Mouse (Mus musculus) limb, embryonic 10.5 days (tissue): ENCODE measurements at regions not wholly inside any gene's neighbourhood (a gene's known extent, or its start where the extent isn't known, plus 50 kb on each side); places are given as distances from the start of the nearest gene placed in this dataset.

ENCODE experiments used
- DNase-seq: peaks from one replicate; pipeline ENCODE4 v3.0.0-alpha.2; 2017; ENCODE audit warnings: low spot score
- H3K27ac ChIP-seq: fragments of 300-500 bp; sonication (generic); 2 replicates; pipeline ENCODE4 v1.5.1; 2016; ENCODE audit warnings: mild to moderate bottlenecking
- H3K27me3 ChIP-seq: fragments of 300-500 bp; sonication (generic); 2 replicates; pipeline ENCODE4 v1.6.1; 2016; ENCODE audit warnings: low read depth, mild to moderate bottlenecking; ENCODE audit not compliant: poor library complexity, severe bottlenecking
- H3K36me3 ChIP-seq: fragments of 300-500 bp; sonication (generic); 2 replicates; pipeline ENCODE4 v1.6.1; 2016; ENCODE audit warnings: mild to moderate bottlenecking, moderate library complexity
- H3K4me1 ChIP-seq: fragments of 300-500 bp; sonication (generic); 2 replicates; pipeline ENCODE4 v1.6.1; 2016
- H3K4me3 ChIP-seq: fragments of 300-500 bp; sonication (generic); 2 replicates; pipeline ENCODE4 v1.5.1; 2016; ENCODE audit warnings: mild to moderate bottlenecking, moderate library complexity
- H3K9me3 ChIP-seq: fragments of 300-500 bp; sonication (generic); replicated peaks from 2 replicates; pipeline ENCODE4 v1.6.1; 2016; ENCODE audit warnings: mild to moderate bottlenecking
- WGBS: fragments of 180-500 bp; shearing (Covaris S2); methylation state at CpG from one replicate; pipeline ENCODE4 v1.1.7; 2016; 5-methylcytosine and 5-hydroxymethylcytosine counted together

GRCm38 (mm10) chr5:35176112-35176848 is 70.7 kb upstream of the Lrpap1 start:
- H3K9me3 ChIP-seq, result no peaks in the 10 kb centered on the region
- 0 out of 2 replicates have a peak, but pooled peaks cover 2% of the 10 kb centered on the region for H3K4me1 ChIP-seq
- H3K4me3 ChIP-seq, result no peak overlapping the region
- H3K27me3 ChIP-seq, result no peaks in the 10 kb centered on the region
- 43% methylated on average over 13 of the region's 13 CpGs for WGBS
- H3K27ac ChIP-seq, result no peak overlapping the region
- DNase-seq, result no peak
- no peaks in the 10 kb centered on the region for H3K36me3 ChIP-seq

GRCm38 (mm10) chr5:35174318-35174717 is 68.8 kb upstream of the Lrpap1 start:
- Histone ChIP-seq H3K27ac (no peak overlapping the region), H3K4me1 (0 out of 2 replicates have a peak, but pooled peaks cover 2% of the 10 kb centered on the region), H3K36me3 (no peaks in the 10 kb centered on the region), H3K9me3 (no peaks in the 10 kb centered on the region), H3K27me3 (no peaks in the 10 kb centered on the region), H3K4me3 (no peak overlapping the region)
- 70% methylated on average over 4 of the region's 4 CpGs for WGBS
- DNase-seq, result no peak

DNA sequence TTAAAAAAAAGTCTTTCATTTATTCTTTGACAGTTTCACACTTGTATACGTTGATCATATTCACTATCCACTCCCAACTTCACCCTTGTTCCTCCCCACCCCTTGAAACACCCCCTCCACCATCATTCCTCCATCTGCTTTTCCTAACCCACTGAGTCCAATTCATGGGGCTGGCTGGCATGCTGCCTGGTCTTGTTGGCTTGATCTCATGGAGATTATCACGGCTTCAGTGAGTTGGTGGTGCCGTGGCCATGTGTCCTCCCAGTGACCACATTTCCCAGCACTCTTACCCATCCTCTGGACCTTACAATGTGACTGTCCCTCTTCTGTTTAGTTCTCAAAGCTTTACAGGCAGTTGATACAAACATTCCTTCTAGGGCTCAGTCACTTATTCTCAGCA is 65.8 kb upstream of the Lrpap1 start:
- no peak for DNase-seq
- Histone ChIP-seq H3K27me3 (no peaks in the 10 kb centered on the region), H3K4me3 (no peak overlapping the region), H3K9me3 (no peaks in the 10 kb centered on the region), H3K4me1 (no peaks in the 10 kb centered on the region), H3K36me3 (no peaks in the 10 kb centered on the region), H3K27ac (no peak overlapping the region)
- 88% methylated on average over 3 of the region's 3 CpGs for WGBS

GRCm38 (mm10) chr5:35170369-35171130 is 65.0 kb upstream of the Lrpap1 start:
- H3K36me3 ChIP-seq, result no peaks in the 10 kb centered on the region
- H3K9me3 ChIP-seq, result no peaks in the 10 kb centered on the region
- H3K4me1 ChIP-seq, result no peaks in the 10 kb centered on the region
- no peak overlapping the region for H3K4me3 ChIP-seq
- WGBS, result 79% methylated on average over 11 of the region's 11 CpGs
- no peak overlapping the region for H3K27ac ChIP-seq
- DNase-seq, result no peak
- H3K27me3 ChIP-seq, result no peaks in the 10 kb centered on the region

DNA sequence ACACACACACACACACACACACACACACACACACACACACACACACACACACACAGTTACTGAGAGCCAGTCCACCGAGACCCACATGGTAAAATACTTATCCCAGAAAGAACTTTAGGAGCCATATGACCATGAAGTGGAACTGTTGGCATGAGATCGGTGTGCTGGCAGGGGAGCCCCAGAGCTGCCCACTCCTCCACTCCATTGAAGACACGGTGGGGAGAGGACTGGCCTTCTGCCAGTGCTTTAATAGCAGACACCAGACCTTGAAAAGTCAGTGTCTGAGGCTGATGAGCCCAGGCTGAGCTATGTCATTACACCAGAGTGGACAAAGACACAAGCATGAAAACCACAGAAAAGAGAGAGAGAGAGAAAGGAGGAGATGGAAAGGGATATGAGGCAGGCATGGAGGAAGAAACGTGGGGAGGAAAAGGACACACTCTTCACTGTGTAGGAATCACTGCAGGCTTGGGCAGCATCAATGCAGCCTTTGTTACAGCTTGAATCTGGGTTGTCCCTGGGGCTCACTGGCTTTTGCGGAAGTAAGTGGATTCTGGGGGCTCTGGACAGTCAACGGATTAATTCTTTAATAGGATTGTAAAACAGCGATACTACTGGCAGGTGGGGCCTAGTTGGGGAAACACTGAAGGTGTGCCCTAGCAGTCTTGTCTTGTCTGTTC is 64.2 kb upstream of the Lrpap1 start:
- Histone ChIP-seq H3K27ac (no peak overlapping the region), H3K4me1 (no peaks in the 10 kb centered on the region), H3K4me3 (no peak overlapping the region), H3K36me3 (no peaks in the 10 kb centered on the region), H3K9me3 (no peaks in the 10 kb centered on the region), H3K27me3 (no peaks in the 10 kb centered on the region)
- WGBS, result 91% methylated on average over 7 of the region's 7 CpGs
- DNase-seq, result no peak

- 85% methylated on average over 5 of the region's 5 CpGs for WGBS
- no peak for DNase-seq
- Histone ChIP-seq H3K36me3 (no peaks in the 10 kb centered on the region), H3K9me3 (no peaks in the 10 kb centered on the region), H3K27ac (no peak overlapping the region), H3K27me3 (no peaks in the 10 kb centered on the region), H3K4me1 (no peaks in the 10 kb centered on the region), H3K4me3 (no peak overlapping the region)
Measured at GRCm38 (mm10) chr5:35168853-35169252, 63.3 kb upstream of the Lrpap1 start.

- Histone ChIP-seq H3K27me3 (no peaks in the 10 kb centered on the region), H3K4me1 (no peaks in the 10 kb centered on the region), H3K4me3 (no peak overlapping the region), H3K36me3 (no peaks in the 10 kb centered on the region), H3K27ac (no peak overlapping the region), H3K9me3 (no peaks in the 10 kb centered on the region)
- DNase-seq, result no peak
- 88% methylated on average over 6 of the region's 6 CpGs for WGBS
Measured at GRCm38 (mm10) chr5:35168369-35168768, 62.8 kb upstream of the Lrpap1 start.

GRCm38 (mm10) chr5:35165993-35166392 is 60.4 kb upstream of the Lrpap1 start:
- H3K9me3 ChIP-seq, result no peaks in the 10 kb centered on the region
- no peaks in the 10 kb centered on the region for H3K4me1 ChIP-seq
- WGBS, result 77% methylated on average over 8 of the region's 8 CpGs
- no peak for DNase-seq
- H3K27me3 ChIP-seq, result no peaks in the 10 kb centered on the region
- no peaks in the 10 kb centered on the region for H3K36me3 ChIP-seq
- no peak overlapping the region for H3K27ac ChIP-seq
- H3K4me3 ChIP-seq, result no peak overlapping the region

DNA sequence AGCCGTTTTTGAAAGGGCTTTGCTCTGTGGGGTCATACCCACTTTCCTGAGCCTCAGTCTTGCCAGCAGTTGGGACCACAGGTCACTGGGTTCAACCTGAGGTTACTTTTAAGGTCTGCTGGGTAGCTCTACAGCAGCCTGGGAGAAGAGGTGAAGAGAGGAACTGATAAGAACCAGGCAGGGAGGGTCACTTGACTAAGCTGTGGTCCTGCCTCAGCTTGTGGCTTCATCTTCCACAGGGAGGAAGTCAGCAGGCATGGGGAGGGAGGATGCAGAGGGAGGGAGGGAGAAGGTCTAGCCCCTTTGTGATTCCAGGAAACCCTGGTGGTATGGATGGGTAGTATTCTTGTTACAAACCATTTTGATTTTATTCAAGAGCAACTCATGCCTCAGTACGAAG is 59.9 kb upstream of the Lrpap1 start:
- Histone ChIP-seq H3K36me3 (no peaks in the 10 kb centered on the region), H3K27ac (no peak overlapping the region), H3K9me3 (no peaks in the 10 kb centered on the region), H3K4me3 (no peak overlapping the region), H3K27me3 (no peaks in the 10 kb centered on the region), H3K4me1 (no peaks in the 10 kb centered on the region)
- 68% methylated on average over 2 of the region's 2 CpGs for WGBS
- no peak for DNase-seq

DNA sequence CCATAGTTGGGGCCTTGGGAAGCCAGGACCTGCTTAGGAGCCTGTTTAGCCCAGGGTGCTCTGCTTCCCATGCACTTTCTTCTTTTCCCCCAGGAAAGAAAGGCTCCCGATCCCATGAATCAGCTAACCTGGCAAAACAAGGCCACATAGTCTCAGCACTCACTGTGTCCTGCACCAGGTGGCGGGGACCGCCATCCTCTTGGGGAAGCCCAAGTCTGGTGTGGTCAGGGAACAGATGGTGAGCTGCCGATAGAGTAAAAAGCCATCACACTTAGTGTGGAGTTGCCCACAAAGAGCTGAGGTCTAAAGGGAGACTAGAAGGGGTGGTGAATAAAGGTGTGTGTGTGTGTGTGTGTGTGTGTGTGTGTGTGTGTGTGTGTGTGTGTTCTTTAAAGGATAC is 57.0 kb upstream of the Lrpap1 start:
- no peak for DNase-seq
- Histone ChIP-seq H3K27me3 (no peaks in the 10 kb centered on the region), H3K9me3 (no peaks in the 10 kb centered on the region), H3K27ac (no peak overlapping the region), H3K36me3 (no peaks in the 10 kb centered on the region), H3K4me1 (peaks cover 22% of the 10 kb centered on the region), H3K4me3 (no peak overlapping the region)
- 79% methylated on average over 4 of the region's 4 CpGs for WGBS

DNA sequence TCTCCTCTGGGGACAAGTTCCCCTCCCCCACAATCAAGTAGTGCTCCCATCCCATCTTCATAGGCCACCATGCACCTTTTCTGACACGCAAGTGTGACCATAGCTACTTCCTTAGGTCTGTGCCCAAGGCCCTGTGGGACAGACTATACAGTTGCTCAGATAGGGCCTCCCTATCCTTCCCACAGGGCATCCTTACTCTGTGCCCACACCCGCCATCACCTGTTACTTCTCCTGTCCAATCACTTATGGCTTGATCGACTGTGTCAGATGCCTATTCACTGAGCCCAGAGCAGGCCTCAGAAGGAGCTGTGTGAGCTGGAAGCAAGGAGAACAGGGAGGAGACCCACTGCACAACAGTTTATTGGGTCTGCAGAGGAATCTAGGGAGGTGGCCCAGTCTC is 56.6 kb upstream of the Lrpap1 start:
- no peaks in the 10 kb centered on the region for H3K9me3 ChIP-seq
- DNase-seq, result no peak
- H3K36me3 ChIP-seq, result no peaks in the 10 kb centered on the region
- no peak overlapping the region for H3K4me3 ChIP-seq
- no peaks in the 10 kb centered on the region for H3K27me3 ChIP-seq
- H3K4me1 ChIP-seq, result peaks cover 26% of the 10 kb centered on the region
- 93% methylated on average over 3 of the region's 3 CpGs for WGBS
- no peak overlapping the region for H3K27ac ChIP-seq

DNA sequence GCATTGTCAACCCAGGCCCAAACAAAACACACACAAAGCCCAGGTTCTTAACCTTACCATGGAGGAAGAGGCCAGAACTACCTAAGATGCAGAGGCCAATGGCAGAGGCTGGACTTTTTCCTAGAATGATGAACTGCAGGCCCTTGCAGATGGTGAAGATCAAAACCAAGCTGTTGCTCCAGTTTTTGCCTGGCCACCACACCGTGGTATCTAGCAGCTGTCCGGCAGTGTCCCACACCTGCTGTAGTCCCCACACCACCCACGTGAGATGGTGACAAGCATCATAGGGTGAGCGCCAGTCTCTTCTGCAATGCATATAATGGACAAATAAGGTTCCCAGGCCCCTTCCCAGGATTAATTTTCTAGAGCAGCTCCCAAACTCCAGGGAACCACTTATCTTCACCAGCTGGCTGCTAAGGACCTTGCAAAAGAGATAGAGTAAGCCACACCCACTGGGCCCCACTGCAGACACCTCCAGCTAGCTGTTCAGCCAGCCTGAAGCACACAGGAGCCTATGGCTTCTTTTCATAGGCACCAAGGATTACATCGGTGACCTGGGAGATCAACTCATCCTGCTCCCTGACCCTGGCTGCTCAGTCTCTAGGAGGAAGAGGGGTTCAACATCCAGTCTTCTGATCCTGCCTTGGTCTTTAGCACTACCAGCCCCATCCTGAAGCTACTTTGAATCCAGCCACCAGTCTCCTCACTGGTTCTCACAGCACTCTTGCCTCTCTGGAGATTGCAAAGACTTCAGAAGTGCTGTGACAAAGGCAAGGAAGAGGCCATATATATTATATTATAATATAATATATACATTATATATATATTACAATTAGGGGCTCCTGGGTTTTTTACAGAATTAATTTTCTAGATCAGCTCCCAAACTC is 55.6 kb upstream of the Lrpap1 start:
- DNase-seq, result no peak
- WGBS, result 85% methylated on average over 5 of the region's 5 CpGs
- H3K27me3 ChIP-seq, result no peaks in the 10 kb centered on the region
- H3K36me3 ChIP-seq, result no peaks in the 10 kb centered on the region
- H3K27ac ChIP-seq, result no peak overlapping the region
- H3K4me1 ChIP-seq, result peaks cover 34% of the 10 kb centered on the region
- H3K4me3 ChIP-seq, result no peak overlapping the region
- no peaks in the 10 kb centered on the region for H3K9me3 ChIP-seq
